Mouse (Mus musculus) E14TG2a.4 (cell line): Measurements from ENCODE around the gene Mat2a.

Experiments used
- CTCF ChIP-seq: conservative IDR thresholded peaks from 2 replicates; pipeline ENCODE4 v1.5.1; 2014; ENCODE audit warnings: low read length
- NANOG ChIP-seq: IDR thresholded peaks from 2 replicates; pipeline ENCODE4 v1.6.1; 2014; ENCODE audit warnings: borderline replicate concordance, low read length, mixed read lengths

DNA sequence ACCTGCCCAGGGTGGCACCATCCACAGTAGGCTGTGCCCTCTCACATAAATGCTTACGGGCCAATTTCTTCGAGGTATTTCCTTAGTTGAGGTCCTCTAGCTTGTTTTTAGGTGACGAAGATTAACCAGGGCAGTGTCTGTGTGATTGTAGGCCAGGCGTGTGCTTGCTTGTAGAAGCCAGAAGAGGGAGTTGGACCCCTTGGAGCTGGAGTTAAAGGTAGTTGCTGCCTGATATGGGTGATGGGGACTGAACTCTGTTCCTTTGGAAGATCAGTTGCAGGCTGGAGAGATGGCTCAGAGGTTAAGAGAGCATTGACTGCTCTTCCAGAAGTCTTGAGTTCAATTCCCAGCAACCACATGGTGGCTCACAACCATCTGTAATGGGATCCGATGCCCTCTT, 24.2 kb downstream of the Mat2a start:
- TF ChIP-seq CTCF (no peak; the same call in 1 of the 2 replicates), NANOG (no peak)
